Mouse (Mus musculus) right cerebral cortex, postnatal 25 days (tissue): Measurements from ENCODE around the gene Asic2.

Experiments used
- DNase-seq: peaks from one replicate; pipeline ENCODE4 v3.0.0; 2022

The Asic2 gene

DNA sequence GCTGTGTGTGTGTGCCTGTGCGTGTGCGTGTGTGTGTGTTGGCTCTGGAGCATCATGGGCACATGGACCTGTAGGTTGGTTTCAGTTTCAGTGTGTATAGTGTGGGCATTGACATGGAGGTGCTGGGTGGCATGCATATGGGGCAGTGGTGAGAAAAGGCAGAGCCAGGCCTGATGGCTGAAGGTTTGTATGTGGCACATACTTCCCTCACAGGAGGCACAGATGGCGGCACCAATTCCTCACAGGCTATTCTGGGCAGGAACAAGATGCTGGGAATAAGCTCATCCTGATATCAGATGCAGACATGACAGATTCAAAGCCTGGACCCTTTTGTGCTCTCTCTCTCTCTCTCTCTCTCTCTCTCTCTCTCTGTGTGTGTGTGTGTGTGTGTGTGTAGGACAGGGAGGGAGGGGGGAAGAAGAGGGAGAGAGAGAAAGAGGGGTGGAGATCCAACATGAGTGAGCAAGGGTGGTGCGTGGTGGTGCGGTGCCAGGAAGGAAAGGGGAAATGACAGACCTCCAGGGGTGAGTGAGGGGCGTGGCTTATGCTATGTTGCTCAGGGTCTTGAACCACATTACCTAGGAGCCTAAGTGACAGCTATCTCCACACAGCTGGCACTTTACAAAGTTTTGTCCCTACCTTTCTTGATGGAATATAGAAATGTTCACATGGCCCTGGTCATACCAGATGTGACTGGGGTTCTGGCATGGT lies 1083.6 kb downstream of the Asic2 start:
- DNase-seq, result no peak

GRCm38 (mm10) chr11:80882229-80882810 lies 1085.9 kb downstream of the Asic2 start:
- no peak for DNase-seq

- no peak for DNase-seq
Measured at GRCm38 (mm10) chr11:80878026-80878425, 1090.2 kb downstream of the Asic2 start.

DNA sequence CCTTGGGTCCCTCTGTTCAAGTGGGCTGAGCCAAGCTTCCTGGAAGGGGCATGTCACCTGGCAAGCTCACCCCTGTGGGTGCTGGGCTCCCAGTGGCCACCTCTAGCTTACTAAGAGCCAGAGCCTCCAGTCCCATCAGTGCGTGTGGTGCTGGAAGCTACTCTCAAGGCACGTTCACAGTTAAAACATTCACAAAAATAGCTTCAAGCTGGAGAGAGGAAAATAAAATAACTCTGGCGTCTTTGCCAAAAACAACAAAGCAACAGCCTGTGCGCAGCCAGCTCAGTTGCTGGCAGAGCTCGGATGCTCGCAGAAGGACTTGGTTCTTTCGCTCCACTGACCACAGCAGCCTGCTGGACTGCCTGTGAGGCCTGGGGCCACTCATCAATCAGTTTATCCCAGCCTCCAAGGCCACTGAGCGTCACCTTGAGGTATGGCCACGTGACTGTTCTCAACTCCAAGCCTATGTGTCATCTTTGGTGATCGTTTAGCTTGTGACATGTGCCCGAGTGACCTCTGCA lies 1091.1 kb downstream of the Asic2 start:
- no peak for DNase-seq

DNA sequence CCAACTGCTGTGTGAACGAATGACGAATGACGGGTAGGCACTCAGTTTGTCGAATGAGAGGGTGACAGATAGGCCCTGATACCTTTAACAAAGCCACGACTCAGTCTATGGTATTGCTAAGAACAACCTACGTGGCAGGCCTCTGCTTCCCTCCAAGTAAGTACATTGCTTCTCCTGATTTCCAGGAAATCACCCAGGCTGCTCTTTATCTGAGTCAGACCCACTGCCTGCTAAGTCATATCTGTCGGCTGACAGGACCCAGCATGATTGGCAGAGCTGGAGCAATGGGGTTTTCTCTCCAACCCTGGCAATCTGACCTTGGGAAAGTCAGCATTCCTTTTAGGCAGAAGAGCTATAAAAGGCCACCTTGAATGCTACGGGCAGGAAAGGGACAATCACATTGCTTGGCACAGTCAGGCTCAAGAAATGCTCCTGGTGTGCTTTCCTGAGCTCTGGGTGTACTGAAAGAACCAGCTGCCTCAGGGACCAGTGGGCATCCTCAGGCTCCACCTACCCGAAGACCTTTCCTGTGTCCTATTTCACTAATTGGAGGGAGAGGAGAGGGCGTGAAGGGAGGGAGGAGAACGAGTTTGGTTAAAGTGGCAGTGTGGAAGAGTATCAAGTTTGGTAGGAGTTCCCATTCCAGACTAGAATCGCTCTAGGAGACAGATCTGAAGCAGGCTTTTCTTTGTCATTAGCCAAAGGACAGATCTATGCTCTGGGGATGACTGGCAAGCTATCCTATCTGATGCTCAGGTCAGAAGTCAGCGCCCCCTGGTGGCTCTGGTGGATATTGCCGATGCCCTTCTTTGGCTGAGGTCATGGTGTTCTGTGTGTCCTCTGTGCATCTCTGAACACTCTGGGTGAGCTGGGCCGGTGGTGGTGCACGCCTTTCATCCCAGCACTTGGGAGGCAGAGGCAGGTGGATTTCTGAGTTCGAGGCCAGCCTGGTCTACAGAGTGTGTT lies 1095.5 kb downstream of the Asic2 start:
- DNase-seq, result no peak

GRCm38 (mm10) chr11:80868039-80868438 lies 1100.2 kb downstream of the Asic2 start:
- DNase-seq, result no peak

- no peak for DNase-seq
Measured at GRCm38 (mm10) chr11:80862941-80863340, 1105.3 kb downstream of the Asic2 start.

DNA sequence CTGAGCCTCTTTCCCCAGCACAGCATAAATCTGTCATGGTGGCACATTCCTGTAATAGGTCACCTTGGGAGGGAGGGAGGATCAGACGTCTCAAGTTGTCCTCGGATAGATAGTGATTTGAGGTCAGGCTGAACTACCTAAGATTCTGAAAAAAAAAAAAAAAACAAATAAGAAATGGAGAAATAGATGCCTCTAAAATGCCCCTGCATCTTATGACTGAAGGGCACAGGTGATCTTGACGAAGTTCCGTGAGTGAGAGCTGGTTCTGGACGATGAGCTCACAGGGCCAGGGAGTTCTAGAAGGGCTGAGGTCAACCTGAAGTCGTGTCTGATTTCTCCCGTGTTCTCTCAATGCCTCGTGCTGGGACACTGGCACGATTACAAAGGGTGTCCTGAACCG lies 1110.2 kb downstream of the Asic2 start, which contains the start of gene Spaca3:
TSS of gene Spaca3 (plus strand) at position 301 of the 400 bp plus-strand sequence.
- no peak for DNase-seq

- DNase-seq, result no peak
Measured at GRCm38 (mm10) chr11:80856827-80857226, 1111.4 kb downstream of the Asic2 start.

GRCm38 (mm10) chr11:80854908-80855307 lies 1113.3 kb downstream of the Asic2 start:
- DNase-seq, result no peak

DNA sequence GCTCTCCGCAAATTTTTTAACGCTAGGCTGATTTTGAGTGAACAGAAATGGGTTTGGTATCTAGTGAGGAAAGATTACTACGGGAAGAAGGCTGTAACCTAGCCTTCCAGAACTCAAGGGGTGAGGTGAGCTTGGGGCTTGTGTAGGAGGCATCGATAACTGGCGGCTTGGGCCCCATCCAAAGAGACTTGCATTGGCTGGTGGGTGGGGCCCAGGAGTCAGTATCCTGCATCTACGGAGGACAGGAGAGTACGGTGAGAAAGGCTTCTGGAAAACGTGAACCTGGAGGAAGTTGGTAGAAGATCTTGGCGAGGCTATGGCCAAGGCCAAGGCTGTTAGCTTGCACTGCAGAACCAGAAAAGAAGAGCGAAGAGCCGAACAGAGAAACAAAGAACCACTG lies 1113.8 kb downstream of the Asic2 start:
- no peak for DNase-seq

DNA sequence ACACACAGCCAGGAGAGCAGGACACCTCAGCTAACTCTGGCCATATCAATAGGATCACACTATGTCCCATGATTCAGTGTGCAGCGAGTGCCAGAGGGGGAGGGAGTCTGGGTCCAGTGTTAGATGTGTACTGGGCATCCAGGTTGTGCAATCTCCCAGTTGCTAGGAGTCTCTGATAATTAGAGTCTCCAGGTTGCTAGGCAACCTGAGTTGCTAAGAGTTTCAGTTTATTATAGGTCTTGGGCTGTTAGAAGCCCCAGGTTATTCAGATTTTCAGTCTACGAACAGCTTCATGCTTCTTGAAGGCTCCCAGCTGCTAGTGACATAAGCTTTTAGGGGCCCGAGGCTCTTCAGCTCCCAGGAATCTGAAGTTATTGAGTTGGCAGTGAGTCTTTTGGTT lies 1115.2 kb downstream of the Asic2 start:
- no peak for DNase-seq

DNA sequence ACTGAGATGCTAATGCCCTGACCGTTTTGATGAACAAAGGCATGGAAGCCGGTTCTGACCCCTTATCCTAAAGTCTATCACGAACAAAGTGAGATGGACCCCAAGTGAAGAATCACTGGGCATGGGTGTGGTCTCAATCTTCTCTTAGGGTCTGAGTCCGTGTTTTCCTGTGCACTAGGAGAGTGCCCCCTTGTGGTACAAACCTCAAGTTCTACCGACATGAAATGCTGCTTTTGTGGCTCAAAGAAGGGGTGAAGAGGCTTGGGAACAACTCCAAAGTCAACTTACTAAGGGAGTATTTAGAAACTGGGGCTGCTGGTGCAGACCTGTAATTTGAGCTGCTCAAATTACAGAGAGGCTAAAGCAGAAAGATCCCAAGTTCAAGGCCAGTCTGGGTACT lies 1116.4 kb downstream of the Asic2 start:
- no peak for DNase-seq

- no peak for DNase-seq
Measured at GRCm38 (mm10) chr11:80848131-80848530, 1120.1 kb downstream of the Asic2 start.

DNA sequence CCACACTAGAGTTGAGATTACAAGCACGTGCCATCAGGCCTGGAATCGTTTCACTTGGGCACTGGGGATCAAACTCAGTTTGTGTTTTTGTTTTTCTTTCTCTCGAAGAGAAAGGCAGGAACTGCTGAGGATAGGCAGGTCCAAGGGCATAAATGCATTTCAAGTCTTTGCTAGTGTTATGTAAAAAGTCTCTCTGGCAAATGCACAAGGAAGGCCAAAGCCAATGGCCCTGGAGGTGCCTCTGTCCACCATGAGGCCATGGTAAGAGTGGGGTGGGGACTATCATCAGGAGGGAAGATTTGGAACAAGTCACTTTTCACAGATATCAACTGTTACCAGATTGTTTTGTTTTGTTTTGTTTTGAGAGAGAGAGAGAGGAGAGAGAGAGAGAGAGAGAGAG lies 1122.1 kb downstream of the Asic2 start:
- no peak for DNase-seq

- no peak for DNase-seq
Measured at GRCm38 (mm10) chr11:80845486-80845885, 1122.8 kb downstream of the Asic2 start.

GRCm38 (mm10) chr11:80843435-80843834 lies 1124.8 kb downstream of the Asic2 start:
- no peak for DNase-seq

DNA sequence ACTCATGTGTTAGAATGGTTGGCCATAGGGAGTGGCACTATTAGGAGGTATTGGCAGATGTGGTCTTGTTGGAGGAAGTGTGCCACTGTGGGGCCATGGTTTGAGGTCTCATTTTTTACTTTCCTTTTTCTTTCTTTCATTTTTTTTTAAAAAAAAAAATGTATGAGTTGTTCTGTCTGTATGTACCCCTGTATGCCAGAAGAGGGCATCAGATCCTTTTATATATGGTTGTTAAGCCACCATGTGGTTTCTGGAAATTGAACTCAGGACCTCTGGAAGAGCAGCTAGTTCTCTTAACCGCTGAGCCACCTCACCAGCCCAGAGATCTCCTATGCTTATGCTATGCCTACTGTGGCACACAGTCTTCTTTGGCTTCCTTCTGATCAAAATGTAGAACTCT lies 1129.5 kb downstream of the Asic2 start:
- no peak for DNase-seq

- DNase-seq, result no peak
Measured at GRCm38 (mm10) chr11:80835841-80836240, 1132.4 kb downstream of the Asic2 start.

DNA sequence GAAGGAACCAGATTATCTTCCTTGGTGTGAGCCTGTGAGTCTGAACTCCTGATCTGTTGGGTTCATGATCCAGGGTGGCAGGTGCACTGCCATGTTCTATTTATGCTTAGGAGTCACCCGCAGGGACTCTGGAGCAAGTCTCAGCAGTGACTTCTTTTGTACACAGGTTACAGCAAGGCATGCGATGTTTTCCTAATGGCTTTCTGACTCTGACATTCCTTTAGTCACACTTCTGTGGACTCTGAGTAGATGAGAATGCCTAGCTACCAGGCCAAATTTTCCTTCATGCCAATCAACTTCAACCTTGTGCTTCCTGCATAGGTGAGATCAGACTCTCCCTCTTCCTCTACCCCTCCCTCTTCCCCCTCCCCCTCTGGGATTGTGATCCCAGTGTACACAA lies 1132.9 kb downstream of the Asic2 start:
- DNase-seq, result no peak
